25 mouse cellular contexts compared by ENCODE assay signal in genomic region chr9:121420817-121421216, GRCm38 (mm10).
DNase-seq lines count a peak whose midpoint lies in the region; ATAC-seq lines count a peak whose summit lies in the region.
"Had no signal": no experiment of that assay in that cellular context is flagged by ENCODE, and none has a peak within 500 bp of the region (broad histone marks: within the 10 kb centered on the region; RNA-seq: fewer than 3 reads in every experiment).

No protein-coding gene starts in this region.

- no peaks in the 10 kb centered on the region; the same call in 1 of the 2 replicates for H3K36me3 ChIP-seq in hindbrain, embryonic 13.5 days
- no peaks in the 10 kb centered on the region for H3K36me3 ChIP-seq in hindbrain, embryonic 14.5 days (replicated peaks; ENCODE audit: control insufficient read depth, insufficient read depth)
- H3K36me3 ChIP-seq in stomach, embryonic 15.5 days: no peaks in the 10 kb centered on the region
- H3K36me3 ChIP-seq: forebrain, embryonic 12.5 days; heart, embryonic 10.5 days; midbrain, embryonic 15.5 days; neural tube, embryonic 15.5 days had no signal

- DNase-seq in hindbrain, embryonic 14.5 days (ENCODE audit: low spot score): no peak
- peak; percentile 62 to 80 for DNase-seq in lung, adult 18-20 months
- no peak for DNase-seq in lung, postnatal 14 days
- DNase-seq in gonadal fat pad, adult 2 months (ENCODE audit: low read depth): peak; percentile 74
- no peak for DNase-seq in cerebellum, postnatal 36 days
- DNase-seq: adrenal gland, postnatal 14 days; cerebellum, adult 11-12 months; cerebellum, postnatal 10 days; forebrain, postnatal 0 days; kidney, adult 11 months; liver; right cerebral cortex, postnatal 25 days; thymus, adult 2 months; thymus, postnatal 36 days had no signal

- H3K9ac ChIP-seq in hindbrain, embryonic 13.5 days: no peak overlapping the region
- no peak overlapping the region for H3K9ac ChIP-seq in hindbrain, embryonic 14.5 days
- H3K9ac ChIP-seq in stomach, embryonic 15.5 days: no peak overlapping the region
- H3K9ac ChIP-seq: forebrain, embryonic 12.5 days; forebrain, postnatal 0 days; midbrain, embryonic 15.5 days; neural tube, embryonic 15.5 days had no signal

- no peak overlapping the region for H3K4me2 ChIP-seq in hindbrain, embryonic 13.5 days
- no peak overlapping the region for H3K4me2 ChIP-seq in hindbrain, embryonic 14.5 days (replicated peaks)
- no peak overlapping the region for H3K4me2 ChIP-seq in stomach, embryonic 15.5 days
- H3K4me2 ChIP-seq: forebrain, embryonic 12.5 days; midbrain, embryonic 15.5 days; neural tube, embryonic 15.5 days had no signal

- no peak overlapping the region for H3K4me3 ChIP-seq in hindbrain, embryonic 13.5 days
- H3K4me3 ChIP-seq in hindbrain, embryonic 14.5 days (replicated peaks; ENCODE audit: low read length): no peak overlapping the region
- H3K4me3 ChIP-seq in stomach, embryonic 15.5 days (replicated peaks): no peak overlapping the region
- H3K4me3 ChIP-seq: erythroblast, embryonic 14.5 days; forebrain, embryonic 12.5 days; heart, embryonic 10.5 days; midbrain, embryonic 10.5 days; midbrain, embryonic 15.5 days; neural tube, embryonic 15.5 days had no signal

- no peaks in the 10 kb centered on the region for H3K9me3 ChIP-seq in hindbrain, embryonic 13.5 days
- H3K9me3 ChIP-seq in hindbrain, embryonic 14.5 days (ENCODE audit: control insufficient read depth, low read length): no peaks in the 10 kb centered on the region
- H3K9me3 ChIP-seq in stomach, embryonic 15.5 days: no peaks in the 10 kb centered on the region
- H3K9me3 ChIP-seq: forebrain, embryonic 12.5 days; heart, embryonic 10.5 days; midbrain, embryonic 10.5 days; midbrain, embryonic 15.5 days; neural tube, embryonic 15.5 days had no signal

- 92% methylated on average over 6 of the region's 6 CpGs for WGBS in hindbrain, embryonic 13.5 days
- 91% methylated on average over 6 of the region's 6 CpGs for whole genome bisulfite sequencing in hindbrain, embryonic 14.5 days
- 78% methylated on average over 6 of the region's 6 CpGs for WGBS in stomach, embryonic 15.5 days

- ATAC-seq in hindbrain, embryonic 13.5 days (ENCODE audit: low FRiP score): no peak
- no peak for ATAC-seq in hindbrain, embryonic 14.5 days (ENCODE audit: low FRiP score)
- ATAC-seq in stomach, embryonic 15.5 days (ENCODE audit: insufficient read depth, low FRiP score, low read depth): no peak
- ATAC-seq in megakaryocyte, adult 5-6 weeks (ENCODE audit: poor library complexity, severe bottlenecking): no peak
- ATAC-seq: forebrain, postnatal 0 days; hindbrain, embryonic 16.5 days; midbrain, embryonic 15.5 days; Patski had no signal

- H3K27ac ChIP-seq in hindbrain, embryonic 13.5 days: 0 out of 2 replicates have a peak overlapping the region, but pooled peaks have one; percentile 6
- no peak overlapping the region for H3K27ac ChIP-seq in hindbrain, embryonic 14.5 days
- peak overlapping the region; percentile 42; the same call in 1 of the 2 replicates for H3K27ac ChIP-seq in stomach, embryonic 15.5 days
- H3K27ac ChIP-seq: forebrain, embryonic 12.5 days; heart, embryonic 10.5 days; midbrain, embryonic 10.5 days; midbrain, embryonic 15.5 days; neural tube, embryonic 15.5 days had no signal

- no peaks in the 10 kb centered on the region for H3K27me3 ChIP-seq in hindbrain, embryonic 13.5 days
- no peaks in the 10 kb centered on the region for H3K27me3 ChIP-seq in hindbrain, embryonic 14.5 days (ENCODE audit: control insufficient read depth, insufficient read depth, low read length)
- H3K27me3 ChIP-seq in stomach, embryonic 15.5 days (replicated peaks): no peaks in the 10 kb centered on the region
- H3K27me3 ChIP-seq: forebrain, embryonic 12.5 days; midbrain, embryonic 15.5 days; neural tube, embryonic 15.5 days; Patski had no signal

- peaks cover 21% of the 10 kb centered on the region for H3K4me1 ChIP-seq in hindbrain, embryonic 13.5 days (replicated peaks)
- no peaks in the 10 kb centered on the region; the same call in 1 of the 2 replicates for H3K4me1 ChIP-seq in hindbrain, embryonic 14.5 days (replicated peaks; ENCODE audit: control insufficient read depth, insufficient read depth, low read length)
- H3K4me1 ChIP-seq in stomach, embryonic 15.5 days: peaks cover 13% of the 10 kb centered on the region

Comparison
In these comparisons a context has a peak if more than half of its experiments do, and no peak if none do; other contexts are left out.
1. DNase-seq: peak in lung, adult 18-20 months (2 of 2) and gonadal fat pad, adult 2 months (single experiment); none in hindbrain, embryonic 14.5 days (single experiment), lung, postnatal 14 days (single experiment) and cerebellum, postnatal 36 days (0 of 2).